Mouse (Mus musculus): ENCODE measurements around the gene Itih4.

Gene Itih4

GRCm38 (mm10) chr14:30886204-30886603 is at the start of gene Itih4:
TSS of gene Itih4 (plus strand) at chr14:30886476.
- 95% methylated on average over 3 of the region's 3 CpGs for WGBS

GRCm38 (mm10) chr14:30837416-30837996 is 48.8 kb upstream of the Itih4 start:
- 86% methylated on average over 14 of the region's 14 CpGs for WGBS

- WGBS = 93% methylated on average over 3 of the region's 3 CpGs
Observed at GRCm38 (mm10) chr14:30843701-30844100, 42.6 kb upstream of the Itih4 start.

GRCm38 (mm10) chr14:30850504-30850903 is 35.8 kb upstream of the Itih4 start:
- 79% methylated on average over 5 of the region's 5 CpGs for WGBS

GRCm38 (mm10) chr14:30852325-30852724 is 34.0 kb upstream of the Itih4 start:
- WGBS = 64% methylated on average over 5 of the region's 5 CpGs

GRCm38 (mm10) chr14:30855316-30855715 is 31.0 kb upstream of the Itih4 start:
- WGBS = 91% methylated on average over 3 of the region's 3 CpGs

- WGBS = 55% methylated on average over 10 of the region's 10 CpGs
Observed at GRCm38 (mm10) chr14:30856885-30857507, 29.3 kb upstream of the Itih4 start.

GRCm38 (mm10) chr14:30857990-30858389 is 28.3 kb upstream of the Itih4 start:
- 57% methylated on average over 4 of the region's 4 CpGs for WGBS

- 54% methylated on average over 16 of the region's 16 CpGs for WGBS
Observed at GRCm38 (mm10) chr14:30861421-30862125, 24.7 kb upstream of the Itih4 start.

- 51% methylated on average over 9 of the region's 9 CpGs for WGBS
Observed at GRCm38 (mm10) chr14:30862368-30862767, 23.9 kb upstream of the Itih4 start.

GRCm38 (mm10) chr14:30865311-30865710 is 21.0 kb upstream of the Itih4 start:
- 70% methylated on average over 3 of the region's 3 CpGs for WGBS

GRCm38 (mm10) chr14:30867042-30867441 is 19.2 kb upstream of the Itih4 start:
- 19% methylated on average over 5 of the region's 5 CpGs for WGBS

GRCm38 (mm10) chr14:30868826-30869225 is 17.4 kb upstream of the Itih4 start:
- WGBS = 72% methylated on average over 10 of the region's 10 CpGs

GRCm38 (mm10) chr14:30869391-30869801 is 16.9 kb upstream of the Itih4 start:
- 89% methylated on average over 8 of the region's 8 CpGs for WGBS

GRCm38 (mm10) chr14:30870206-30871147 is 15.8 kb upstream of the Itih4 start:
- WGBS = 55% methylated on average over 25 of the region's 25 CpGs

- 82% methylated on average over 18 of the region's 18 CpGs for WGBS
Observed at GRCm38 (mm10) chr14:30874095-30874700, 12.1 kb upstream of the Itih4 start.

- WGBS = 80% methylated on average over 12 of the region's 12 CpGs
Observed at GRCm38 (mm10) chr14:30875130-30875865, 11.0 kb upstream of the Itih4 start.

GRCm38 (mm10) chr14:30875955-30876354 is 10.3 kb upstream of the Itih4 start:
- 84% methylated on average over 9 of the region's 9 CpGs for WGBS

GRCm38 (mm10) chr14:30876451-30876850 is 9.8 kb upstream of the Itih4 start:
- 87% methylated on average over 10 of the region's 10 CpGs for WGBS

- WGBS = 98% methylated on average over 3 of the region's 3 CpGs
Observed at GRCm38 (mm10) chr14:30877827-30878226, 8.4 kb upstream of the Itih4 start.
